Mouse (Mus musculus): ENCODE data around the gene Ctsz. TPM values are rescaled to one million over a fixed set of nuclear protein-coding genes. Genes with fewer than 3 reads are reported as not detected.

Gene Ctsz
- polyA plus RNA-seq, 1 experiment from 2014 or later: 78.9 TPM

DNA sequence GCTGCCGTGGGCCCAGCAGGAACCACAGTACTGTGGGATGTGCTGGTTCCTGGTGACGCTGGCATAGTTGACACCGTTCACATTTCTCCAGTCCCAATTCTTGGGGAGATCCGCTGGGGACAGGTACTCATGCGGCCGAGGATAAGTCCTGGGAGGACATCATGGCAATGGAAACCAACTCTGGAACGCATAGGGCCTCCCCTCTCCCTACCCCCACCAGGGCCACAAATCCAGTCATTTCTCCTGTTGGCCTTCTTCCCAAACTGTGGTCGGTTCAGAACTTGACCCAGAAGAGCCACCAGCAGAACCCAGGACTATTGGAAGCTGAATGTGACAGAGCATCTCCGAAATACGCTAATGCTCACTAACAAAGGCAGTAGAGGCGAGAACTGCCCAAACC lies 658 bp downstream of the Ctsz start:
- Histone ChIP-seq H3K9ac (replicated peaks) (peak overlapping the region; percentile 62), H3K27ac (replicated peaks) (no peak overlapping the region), H3K4me1 (peaks cover 20% of the 10 kb centered on the region), H3K4me3 (peak overlapping the region; percentile 70), H3K27me3 (no peaks in the 10 kb centered on the region), H3K4me2 (replicated peaks) (peak overlapping the region; percentile 71), H3K9me3 (no peaks in the 10 kb centered on the region), H3K36me3 (no peaks in the 10 kb centered on the region; the same call in 1 of the 2 replicates)
- WGBS: 62% methylated on average over 11 of the region's 11 CpGs
- ATAC-seq (replicated peaks): peak; percentile 13; the same call in 1 of the 2 replicates

DNA sequence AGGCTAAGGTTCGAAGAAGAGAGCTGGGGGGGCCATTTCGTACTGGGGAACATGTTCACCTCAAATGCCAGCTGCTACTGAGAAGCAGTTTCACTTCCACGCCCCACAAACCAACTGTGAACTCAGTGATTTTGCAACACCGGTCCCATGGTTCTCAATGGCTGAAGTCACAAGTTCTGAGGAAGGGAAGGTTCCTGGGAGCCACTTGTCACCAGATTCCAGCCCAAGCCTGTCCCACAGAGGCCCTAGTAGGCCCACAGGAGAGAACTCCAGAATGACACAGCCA lies 1.2 kb downstream of the Ctsz start:
- no peaks in the 10 kb centered on the region; the same call in 1 of the 2 replicates for H3K36me3 ChIP-seq
- H3K9ac ChIP-seq (replicated peaks): no peak overlapping the region
- H3K4me3 ChIP-seq: 0 out of 2 replicates have a peak overlapping the region, but pooled peaks have one; percentile 70
- WGBS: 95% methylated on average over 4 of the region's 4 CpGs
- H3K27ac ChIP-seq (replicated peaks): no peak overlapping the region
- 0 out of 2 replicates have a peak, but pooled peaks have one; percentile 3 for ATAC-seq (replicated peaks)
- H3K27me3 ChIP-seq: no peaks in the 10 kb centered on the region
- H3K4me1 ChIP-seq: peaks cover 20% of the 10 kb centered on the region
- no peaks in the 10 kb centered on the region for H3K9me3 ChIP-seq
- H3K4me2 ChIP-seq (replicated peaks): peak overlapping the region; percentile 71; the same call in 1 of the 2 replicates

DNA sequence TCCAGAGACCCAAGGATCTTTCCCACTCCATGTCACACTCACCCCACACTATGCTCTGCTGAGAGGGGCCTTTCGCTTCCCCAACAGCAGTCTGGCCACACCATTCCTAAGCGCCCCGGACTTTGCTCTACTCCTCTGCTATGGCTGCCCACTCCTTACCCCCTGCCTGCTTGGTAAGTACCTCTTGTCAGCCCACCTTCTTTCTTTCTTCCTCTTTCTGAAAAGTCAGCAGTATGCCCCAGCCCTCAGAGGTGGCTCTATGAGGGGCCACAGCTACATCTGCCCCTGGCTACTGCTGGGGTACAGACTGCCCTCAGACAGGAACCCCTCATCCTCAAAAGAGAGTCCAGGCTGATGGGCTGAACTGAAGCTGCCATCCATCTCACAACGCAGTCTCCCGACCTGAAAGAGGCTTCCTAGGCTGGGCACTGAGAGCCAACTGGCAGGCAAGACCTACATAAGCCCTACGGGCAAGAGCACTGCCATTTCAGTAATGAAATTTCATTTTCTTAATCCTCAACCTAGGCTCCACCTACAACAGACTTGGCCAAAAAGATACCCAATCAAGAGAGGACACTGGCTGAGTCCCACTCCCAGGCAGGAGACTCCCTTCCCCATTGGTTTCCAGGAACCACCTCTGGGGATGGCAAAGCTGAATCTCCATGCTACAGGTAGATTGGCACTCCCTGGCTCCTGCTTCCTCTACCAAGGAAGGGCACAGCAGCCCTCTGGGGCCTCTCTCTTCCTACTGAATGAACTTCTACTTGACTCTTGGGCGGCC lies 1.7 kb downstream of the Ctsz start:
- Histone ChIP-seq H3K27ac (replicated peaks) (no peak overlapping the region), H3K27me3 (no peaks in the 10 kb centered on the region), H3K4me3 (0 out of 2 replicates have a peak overlapping the region, but pooled peaks have one; percentile 70), H3K9me3 (no peaks in the 10 kb centered on the region), H3K9ac (replicated peaks) (no peak overlapping the region), H3K4me1 (peaks cover 20% of the 10 kb centered on the region), H3K36me3 (no peaks in the 10 kb centered on the region; the same call in 1 of the 2 replicates), H3K4me2 (replicated peaks) (no peak overlapping the region)
- no peak for ATAC-seq (replicated peaks)
- WGBS: 96% methylated on average over 7 of the region's 7 CpGs

DNA sequence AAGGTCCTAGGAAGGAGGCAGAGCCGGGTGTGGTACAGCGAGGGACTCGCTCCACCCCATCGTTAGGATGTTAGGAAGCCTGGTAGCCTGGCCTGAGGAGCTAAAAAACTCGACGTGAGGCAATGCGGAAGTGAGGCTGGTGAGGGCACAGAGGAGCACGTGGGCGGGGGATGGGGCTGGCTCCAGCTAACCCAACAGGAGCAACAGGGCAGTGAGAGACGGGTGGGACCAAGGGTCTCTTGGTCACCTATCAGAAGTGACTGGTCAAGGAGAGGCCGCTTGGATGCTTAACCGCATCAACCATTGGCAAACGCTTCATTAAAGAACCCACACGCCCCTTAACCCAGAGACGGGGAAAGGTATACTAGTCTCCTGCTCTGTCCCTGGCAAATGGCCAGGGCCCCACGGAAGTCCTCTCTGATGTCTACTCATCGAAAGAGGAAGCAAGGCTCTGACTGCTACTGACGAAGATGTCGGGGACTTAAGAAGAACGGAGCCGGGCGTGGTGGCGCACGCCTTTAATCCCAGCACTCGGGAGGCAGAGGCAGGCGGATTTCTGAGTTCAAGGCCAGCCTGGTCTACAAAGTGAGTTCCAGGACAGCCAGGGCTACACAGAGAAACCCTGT lies 2.6 kb downstream of the Ctsz start:
- no peak for ATAC-seq (replicated peaks)
- Histone ChIP-seq H3K9ac (replicated peaks) (no peak overlapping the region), H3K4me2 (replicated peaks) (no peak overlapping the region), H3K4me1 (peaks cover 20% of the 10 kb centered on the region), H3K4me3 (no peak overlapping the region), H3K9me3 (no peaks in the 10 kb centered on the region), H3K27me3 (no peaks in the 10 kb centered on the region), H3K36me3 (peaks cover under 1% of the 10 kb centered on the region; the same call in 1 of the 2 replicates), H3K27ac (replicated peaks) (no peak overlapping the region)
- 93% methylated on average over 26 of the region's 26 CpGs for WGBS

DNA sequence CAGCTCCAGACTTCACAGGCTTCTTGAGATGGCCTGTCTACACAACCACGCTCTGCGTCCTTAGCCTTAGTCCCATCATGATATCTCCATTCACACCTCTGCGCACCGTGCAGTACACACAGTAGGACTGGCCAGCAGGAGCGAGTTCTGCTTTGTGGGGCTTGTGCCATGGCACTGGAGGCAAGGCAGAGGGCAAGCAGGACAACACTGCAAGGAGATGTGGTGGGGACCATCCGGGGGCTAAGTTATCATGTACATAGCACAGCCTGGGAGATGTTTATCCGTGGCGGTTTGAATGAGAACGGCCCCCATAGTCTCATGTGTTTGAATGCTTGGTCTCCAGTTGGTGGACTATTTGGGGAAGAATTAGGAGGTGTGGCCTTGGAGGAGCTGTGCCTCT lies 3.9 kb downstream of the Ctsz start:
- no peak overlapping the region for H3K4me2 ChIP-seq (replicated peaks)
- peaks cover 2% of the 10 kb centered on the region; the same call in 1 of the 2 replicates for H3K36me3 ChIP-seq
- no peak for ATAC-seq (replicated peaks)
- no peak overlapping the region for H3K9ac ChIP-seq (replicated peaks)
- no peak overlapping the region for H3K4me3 ChIP-seq
- H3K9me3 ChIP-seq: no peaks in the 10 kb centered on the region
- H3K4me1 ChIP-seq: peaks cover 20% of the 10 kb centered on the region
- 97% methylated on average over 9 of the region's 9 CpGs for WGBS
- no peaks in the 10 kb centered on the region for H3K27me3 ChIP-seq
- no peak overlapping the region for H3K27ac ChIP-seq (replicated peaks)

DNA sequence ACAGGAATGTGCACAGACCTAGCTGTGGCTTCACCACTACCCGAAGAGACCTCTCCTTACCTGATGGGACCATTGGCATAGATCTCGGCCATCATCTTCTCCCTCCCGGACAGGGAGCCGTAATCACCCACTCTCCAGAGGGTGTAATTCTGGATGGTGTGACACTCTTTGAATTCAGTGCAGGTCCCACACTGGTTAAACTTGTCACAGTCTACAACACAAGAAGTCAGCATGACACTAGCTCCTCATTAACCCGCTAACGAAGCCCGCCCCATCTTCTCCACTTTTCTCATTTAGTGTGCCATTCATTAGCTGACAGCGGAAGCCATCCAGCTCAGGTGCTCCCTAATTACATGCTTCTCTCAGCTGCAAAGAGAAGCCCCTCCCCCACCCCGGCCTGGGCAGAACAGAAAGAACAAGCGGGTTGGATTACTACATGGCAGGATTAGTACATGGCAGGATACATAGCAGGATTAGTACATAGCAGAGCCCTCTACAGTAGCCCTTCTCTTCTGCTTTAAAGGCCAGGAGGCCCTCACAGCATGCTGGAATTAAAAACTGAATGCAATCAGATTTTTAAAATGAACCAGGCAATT lies 9.7 kb downstream of the Ctsz start:
- no peak overlapping the region for H3K4me2 ChIP-seq (replicated peaks)
- no peaks in the 10 kb centered on the region for H3K27me3 ChIP-seq
- H3K27ac ChIP-seq (replicated peaks): no peak overlapping the region
- H3K4me1 ChIP-seq: 0 out of 2 replicates have a peak, but pooled peaks cover 6% of the 10 kb centered on the region
- peaks cover 37% of the 10 kb centered on the region; the same call in 1 of the 2 replicates for H3K36me3 ChIP-seq
- H3K4me3 ChIP-seq: no peak overlapping the region
- H3K9ac ChIP-seq (replicated peaks): no peak overlapping the region
- H3K9me3 ChIP-seq: no peaks in the 10 kb centered on the region
- WGBS: 26% methylated on average over 10 of the region's 10 CpGs
- ATAC-seq (replicated peaks): peak; percentile 55

DNA sequence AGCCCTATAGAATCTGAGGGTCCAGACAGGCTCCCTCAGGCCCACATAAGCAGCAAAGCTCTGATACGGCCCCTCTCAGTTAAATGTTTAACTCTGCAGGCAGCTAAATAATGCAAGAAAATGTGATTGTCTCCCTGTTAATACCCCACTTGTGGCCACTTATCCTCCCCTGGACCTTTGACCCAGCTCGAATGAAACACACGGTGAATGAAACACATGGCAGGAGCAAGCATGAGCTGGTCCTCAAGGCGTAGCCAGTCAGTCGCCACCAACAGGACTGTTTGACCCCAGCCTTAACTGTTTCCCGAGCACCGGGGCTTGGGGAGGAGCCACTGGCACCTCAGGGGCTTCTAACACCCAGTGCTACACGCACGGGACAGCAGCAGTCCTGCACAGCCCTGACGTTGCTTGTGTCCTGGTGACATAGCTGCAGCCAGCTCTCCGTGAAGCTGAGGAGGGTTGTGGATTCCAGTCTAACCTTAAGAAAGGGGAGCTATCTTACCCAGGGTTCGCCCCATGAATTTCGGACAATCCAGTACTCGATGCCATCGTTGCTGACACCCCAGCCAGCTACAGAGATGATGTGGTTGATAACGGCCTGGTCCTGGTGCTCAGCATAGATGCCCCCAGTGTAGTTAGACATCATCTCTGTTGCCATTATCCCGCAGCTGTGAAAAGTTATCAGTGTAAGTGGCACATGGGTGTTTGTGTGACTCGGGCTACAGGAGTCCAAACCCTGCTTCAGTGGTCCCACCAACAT lies 10.6 kb downstream of the Ctsz start:
- Histone ChIP-seq H3K9me3 (no peaks in the 10 kb centered on the region), H3K27me3 (no peaks in the 10 kb centered on the region), H3K9ac (replicated peaks) (no peak overlapping the region), H3K36me3 (peaks cover 43% of the 10 kb centered on the region; the same call in 1 of the 2 replicates), H3K4me3 (no peak overlapping the region), H3K27ac (replicated peaks) (no peak overlapping the region), H3K4me1 (0 out of 2 replicates have a peak, but pooled peaks cover 6% of the 10 kb centered on the region), H3K4me2 (replicated peaks) (no peak overlapping the region)
- WGBS: 81% methylated on average over 18 of the region's 18 CpGs
- ATAC-seq (replicated peaks): no peak

DNA sequence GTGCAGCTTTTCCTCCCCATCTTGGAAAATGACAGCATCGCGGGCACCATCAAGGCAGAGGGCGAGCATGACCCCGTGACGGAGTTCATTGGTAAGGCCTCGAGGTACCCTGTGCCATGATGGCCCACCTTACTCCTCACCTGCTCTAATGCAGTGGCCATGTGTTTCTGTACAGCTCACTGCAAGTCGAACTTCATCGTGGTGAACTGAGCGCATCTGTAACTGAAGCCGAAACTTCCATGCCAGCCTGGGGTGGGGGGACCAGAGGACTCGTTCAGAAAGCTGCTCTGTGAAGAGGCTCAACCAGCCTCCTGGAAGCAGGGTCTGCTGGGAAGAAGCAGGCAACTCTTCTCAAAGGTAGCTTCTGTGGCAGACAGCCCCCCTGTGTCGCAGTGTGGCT lies 12.0 kb downstream of the Ctsz start:
- H3K4me2 ChIP-seq (replicated peaks): no peak overlapping the region
- no peak overlapping the region for H3K4me3 ChIP-seq
- H3K27ac ChIP-seq (replicated peaks): no peak overlapping the region
- 0 out of 2 replicates have a peak, but pooled peaks cover 6% of the 10 kb centered on the region for H3K4me1 ChIP-seq
- H3K36me3 ChIP-seq: peaks cover 50% of the 10 kb centered on the region
- H3K27me3 ChIP-seq: no peaks in the 10 kb centered on the region
- no peak overlapping the region for H3K9ac ChIP-seq (replicated peaks)
- no peaks in the 10 kb centered on the region for H3K9me3 ChIP-seq
- no peak for ATAC-seq (replicated peaks)
- 93% methylated on average over 12 of the region's 12 CpGs for WGBS

DNA sequence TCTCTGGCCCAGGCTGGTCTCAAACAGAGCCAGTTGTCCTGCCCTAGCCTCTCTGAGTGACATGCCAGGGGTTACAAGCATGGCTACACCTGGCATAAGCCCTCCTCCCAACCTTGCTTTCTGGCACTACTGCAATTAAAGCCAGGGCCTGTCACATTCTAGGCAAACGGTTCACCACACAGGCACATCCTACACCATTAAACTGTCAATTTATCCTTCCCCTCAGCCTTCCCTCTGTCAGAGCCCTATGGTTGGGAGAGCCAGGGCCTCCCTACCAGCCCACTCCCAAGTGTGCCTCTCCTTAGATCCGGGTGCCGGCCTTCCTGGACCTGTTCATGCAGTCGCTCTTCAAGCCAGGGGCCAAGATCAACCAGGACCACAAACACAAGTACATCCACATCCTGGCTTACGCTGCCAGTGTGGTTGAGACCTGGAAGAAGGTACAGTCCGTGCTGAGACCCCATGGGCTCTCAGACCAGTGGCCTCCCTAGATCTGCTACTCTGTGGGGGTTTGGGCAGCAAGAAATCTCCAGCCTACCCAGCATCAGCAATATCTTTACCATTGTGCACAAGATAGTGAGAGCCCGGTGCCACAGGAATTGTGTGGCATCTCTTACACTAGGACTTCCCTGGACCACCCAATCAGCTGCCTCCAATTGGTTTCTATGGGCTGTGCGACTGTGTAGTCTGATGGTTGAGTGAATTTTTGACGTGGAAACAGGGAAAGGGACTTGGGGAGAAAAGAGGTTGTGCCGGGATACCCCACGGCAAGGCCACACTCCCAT lies 14.3 kb downstream of the Ctsz start:
- 0 out of 2 replicates have a peak, but pooled peaks cover 5% of the 10 kb centered on the region for H3K4me1 ChIP-seq
- H3K9me3 ChIP-seq: no peaks in the 10 kb centered on the region
- no peaks in the 10 kb centered on the region for H3K27me3 ChIP-seq
- 93% methylated on average over 11 of the region's 11 CpGs for WGBS
- no peak overlapping the region for H3K4me3 ChIP-seq
- ATAC-seq (replicated peaks): no peak
- no peak overlapping the region for H3K4me2 ChIP-seq (replicated peaks)
- H3K27ac ChIP-seq (replicated peaks): no peak overlapping the region
- H3K9ac ChIP-seq (replicated peaks): no peak overlapping the region
- H3K36me3 ChIP-seq: peaks cover 51% of the 10 kb centered on the region

DNA sequence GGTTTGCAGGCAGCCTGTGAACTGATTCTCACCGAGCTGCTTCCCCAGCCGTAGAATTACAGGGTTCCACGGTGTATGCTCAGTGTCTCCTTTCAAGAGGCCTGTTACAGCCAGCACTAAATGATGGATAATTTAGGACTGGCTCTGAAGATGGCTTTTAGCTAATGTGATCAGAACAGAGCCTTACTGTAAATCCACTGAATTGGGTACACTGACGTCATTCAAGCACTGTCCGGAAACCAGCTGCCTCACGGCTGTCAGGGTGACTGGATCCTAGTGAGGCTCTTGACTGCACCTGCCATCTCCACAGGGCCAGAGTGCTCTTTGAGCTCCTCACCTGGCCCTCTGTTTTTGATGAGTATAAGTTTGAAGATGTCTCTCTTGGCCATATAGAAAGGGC lies 17.7 kb downstream of the Ctsz start:
- WGBS: 75% methylated on average over 6 of the region's 6 CpGs
- H3K36me3 ChIP-seq: peaks cover 30% of the 10 kb centered on the region
- no peaks in the 10 kb centered on the region for H3K9me3 ChIP-seq
- ATAC-seq (replicated peaks): no peak
- peaks cover 7% of the 10 kb centered on the region for H3K4me1 ChIP-seq
- no peaks in the 10 kb centered on the region for H3K27me3 ChIP-seq
- H3K4me2 ChIP-seq (replicated peaks): no peak overlapping the region
- H3K4me3 ChIP-seq: no peak overlapping the region
- H3K9ac ChIP-seq (replicated peaks): no peak overlapping the region
- no peak overlapping the region for H3K27ac ChIP-seq (replicated peaks)

DNA sequence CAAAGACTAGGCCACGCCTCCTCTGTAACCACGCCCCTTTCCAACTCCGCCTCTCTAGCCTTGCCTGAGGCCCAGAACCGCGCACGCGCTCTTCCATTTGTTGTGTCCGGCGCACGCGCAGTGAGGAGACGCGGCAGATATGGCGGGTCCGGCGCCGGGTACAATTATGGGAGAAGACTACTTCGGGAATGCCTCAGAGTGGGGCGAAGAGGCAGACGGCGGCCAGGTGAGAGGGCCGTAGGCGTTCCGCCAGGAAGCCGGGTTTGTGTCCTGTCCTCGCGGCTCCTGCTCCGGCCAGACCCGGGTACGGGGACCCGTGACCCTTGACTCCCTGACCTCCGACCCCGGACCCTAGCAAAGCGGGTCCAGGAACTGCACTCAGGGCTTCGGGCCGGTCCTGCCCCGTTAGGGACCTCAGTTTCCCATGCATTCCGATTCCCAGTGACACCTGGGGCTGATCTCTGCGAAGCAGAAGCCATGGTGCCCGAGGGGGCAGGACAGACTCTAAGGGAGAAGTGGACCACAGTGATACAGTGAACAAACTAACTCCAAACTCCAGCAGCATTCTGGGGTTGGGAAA lies 23.0 kb downstream of the Ctsz start, which contains the start of gene Nelfcd:
Gene Nelfcd (plus strand): TSS at position 74 of the 580 bp plus-strand sequence.
- Histone ChIP-seq H3K27ac (replicated peaks) (peak within 1 kb of the TSS; percentile 12; the same call in 1 of the 2 replicates), H3K27me3 (no peaks in the 10 kb centered on the region), H3K36me3 (no peaks in the 10 kb centered on the region), H3K9ac (replicated peaks) (peak within 1 kb of the TSS; percentile 83), H3K9me3 (no peaks in the 10 kb centered on the region), H3K4me1 (peaks cover 9% of the 10 kb centered on the region), H3K4me2 (replicated peaks) (peak within 1 kb of the TSS; percentile 91), H3K4me3 (peak within 1 kb of the TSS; percentile 87)
- peak; percentile 94 for ATAC-seq (replicated peaks)
- under 1% methylated on average over 40 of the region's 40 CpGs for WGBS

All from forebrain, embryonic 15.5 days (tissue).